Mouse (Mus musculus) stomach, adult 2 months (tissue): ENCODE data around the gene Vps45. TPM values are rescaled to one million over a fixed set of nuclear protein-coding genes. Genes with fewer than 3 reads are reported as not detected.

Experiments used
- polyA plus RNA-seq: library from polyadenylated mRNA; depleted of rRNA; stranded (reverse); fragments of >200 nt; gene quantifications from 2 replicates; pipeline ENCODE4 v1.2.3, GENCODE M21; 2012; rRNA removed

Gene Vps45
- polyA plus RNA-seq: 1.4 and 1.6 TPM in 2 replicates

DNA sequence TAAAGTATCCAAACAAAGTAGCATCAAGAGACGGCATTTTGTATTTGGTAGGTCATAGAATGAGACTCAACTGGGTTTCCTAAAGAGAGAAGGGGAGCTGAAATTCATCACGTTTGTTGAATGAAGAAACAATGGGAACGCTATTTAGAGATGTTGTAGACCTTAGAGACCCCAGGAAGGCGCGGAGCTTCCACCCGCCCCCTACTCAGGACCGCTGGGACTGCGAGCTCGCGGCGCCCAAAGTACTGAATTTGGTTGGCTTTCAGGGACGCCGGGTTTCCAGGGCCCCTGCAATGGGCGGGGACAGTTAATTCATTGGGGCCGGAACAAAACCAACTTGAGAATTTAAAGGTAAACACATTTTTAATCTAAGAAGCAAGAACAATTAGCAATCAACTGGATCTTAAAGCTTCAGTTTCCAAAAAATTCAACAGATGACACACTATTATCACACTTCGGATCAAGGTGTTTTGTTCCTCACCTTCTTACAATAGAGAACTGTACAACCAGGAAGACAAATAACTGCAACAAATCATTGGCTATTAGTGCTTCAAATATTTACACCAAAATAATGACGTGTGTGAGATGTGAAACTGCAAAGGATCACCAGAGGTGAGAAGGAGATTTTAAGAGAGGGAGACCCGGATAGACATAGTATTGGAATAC, at the start of gene Vps45:
Gene Vps45, minus strand, starts transcription at position 236 of the 666 bp plus-strand sequence.

DNA sequence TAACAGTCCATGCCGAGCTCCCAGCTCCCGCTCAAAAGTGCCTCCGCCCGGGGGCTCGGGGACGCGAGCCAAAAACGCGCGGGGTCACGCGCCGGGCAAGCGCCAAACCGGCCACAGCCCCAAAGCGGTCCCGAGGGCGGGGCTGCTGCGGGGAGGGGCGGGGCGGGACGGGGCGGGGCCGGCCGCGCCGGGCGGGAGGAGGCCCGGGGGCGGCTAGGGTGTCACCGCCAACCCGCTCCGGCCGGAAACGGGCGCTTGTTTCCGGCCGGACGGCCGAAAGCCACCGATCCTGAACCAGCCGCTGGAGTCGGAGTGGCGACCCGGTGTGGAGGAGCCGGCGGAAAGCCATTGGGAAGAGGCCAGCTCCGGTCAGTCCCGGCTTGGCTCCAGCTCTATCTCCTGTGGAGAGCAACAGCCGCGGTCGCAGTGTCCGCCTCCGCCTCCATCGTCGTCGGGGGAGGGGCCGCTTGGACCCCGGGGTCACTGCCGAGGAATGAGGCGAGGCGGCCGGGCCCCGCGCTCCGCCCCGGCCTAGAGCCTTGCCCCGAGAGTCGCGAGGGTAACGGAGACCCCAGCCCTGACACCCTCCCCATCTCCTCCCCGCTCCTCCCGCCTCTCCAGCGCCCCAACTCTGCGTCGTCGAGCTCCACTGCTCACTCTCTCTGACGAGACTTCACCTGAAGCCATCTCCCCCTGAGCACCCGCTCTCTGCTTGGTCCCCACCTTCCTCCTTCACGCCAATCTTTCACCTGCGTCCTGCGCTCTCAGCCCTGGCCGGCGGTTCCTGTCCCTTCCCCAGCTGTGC, 46.2 kb upstream of the Vps45 start, which contains the start of gene Otud7b:
Gene Otud7b, plus strand, starts transcription at position 267 of the 805 bp plus-strand sequence.

GRCm38 (mm10) chr3:95995802-95996428, 62.4 kb downstream of the Vps45 start, which contains the start of gene Plekho1:
Gene Plekho1 (minus strand): TSS chr3:95996001.

Other genes with a start within 250 kb of the Vps45 start
- 1.9 and 2.9 TPM in 2 replicates for gene Rprd2, start 239.6 kb downstream of the Vps45 start, polyA plus RNA-seq
- gene Prpf3, start 202.6 kb downstream of the Vps45 start, polyA plus RNA-seq: 3.7 and 4.7 TPM in 2 replicates
- 9.8 and 11.2 TPM in 2 replicates for gene Mrps21, start 186.9 kb downstream of the Vps45 start, polyA plus RNA-seq
- 0.98 and 1.3 TPM in 2 replicates for gene Ciart, start 176.2 kb downstream of the Vps45 start, polyA plus RNA-seq
- 0.78 and 1.1 TPM in 2 replicates for gene BC028528, start 166.5 kb downstream of the Vps45 start, polyA plus RNA-seq
- gene Aph1a, start 164.5 kb downstream of the Vps45 start, polyA plus RNA-seq: 135 and 156 TPM in 2 replicates
- gene Car14, start 153.8 kb downstream of the Vps45 start, polyA plus RNA-seq: 2.1 and 2.2 TPM in 2 replicates
- 1.9 and 2.2 TPM in 2 replicates for gene Anp32e, start 129.2 kb downstream of the Vps45 start, polyA plus RNA-seq
- gene Plekho1, start 62.5 kb downstream of the Vps45 start, polyA plus RNA-seq: 21.5 and 24.7 TPM in 2 replicates
- gene Otud7b, start 46.1 kb upstream of the Vps45 start, polyA plus RNA-seq: 6.0 and 7.2 TPM in 2 replicates
- gene Mtmr11, start 103.5 kb upstream of the Vps45 start, polyA plus RNA-seq: 4.0 and 4.3 TPM in 2 replicates
- gene Sf3b4, start 113.9 kb upstream of the Vps45 start, polyA plus RNA-seq: 55.2 and 66.1 TPM in 2 replicates
- 0.65 and 0.73 TPM in 2 replicates for gene Sv2a, start 122.7 kb upstream of the Vps45 start, polyA plus RNA-seq
- 30.5 and 48.9 TPM in 2 replicates for gene Bola1, start 161.2 kb upstream of the Vps45 start, polyA plus RNA-seq
- gene Hist2h2ab, start 161.4 kb upstream of the Vps45 start, polyA plus RNA-seq: 3.7 TPM in 1 of 2 replicates, not detected in the other
- gene Hist2h2ac, start 162.4 kb upstream of the Vps45 start, polyA plus RNA-seq: 3.6 and 7.2 TPM in 2 replicates
- 0.98 and 1.5 TPM in 2 replicates for gene Hist2h2be, start 162.7 kb upstream of the Vps45 start, polyA plus RNA-seq
- 39.6 and 62.7 TPM in 2 replicates for gene Hist2h3c2, start 180.7 kb upstream of the Vps45 start, polyA plus RNA-seq
- gene Hist2h2aa2, start 181.8 kb upstream of the Vps45 start, polyA plus RNA-seq: 125 and 141 TPM in 2 replicates
- gene Hist2h2aa1, start 187.0 kb upstream of the Vps45 start, polyA plus RNA-seq: 236 and 409 TPM in 2 replicates
- not detected in 2 replicates for gene Hist2h3c1, start 188.2 kb upstream of the Vps45 start, polyA plus RNA-seq
- gene Hist2h4, start 204.8 kb upstream of the Vps45 start, polyA plus RNA-seq: 1.9 and 2.1 TPM in 2 replicates
- gene Hist2h3b, start 210.2 kb upstream of the Vps45 start, polyA plus RNA-seq: 34.2 and 45.6 TPM in 2 replicates
- gene Hist2h2bb, start 211.3 kb upstream of the Vps45 start, polyA plus RNA-seq: 0.85 and 1.3 TPM in 2 replicates
- gene Fcgr1, start 235.5 kb upstream of the Vps45 start, polyA plus RNA-seq: 0.29 and 0.46 TPM in 2 replicates